Mouse (Mus musculus) liver, adult 2 months (tissue): ENCODE measurements around the gene Gm49322. TPM values are rescaled to one million over a fixed set of nuclear protein-coding genes. Genes with fewer than 3 reads are reported as not detected.

Source experiments
- DNase-seq: peaks from one replicate; pipeline ENCODE4 v3.0.0-alpha.2; 2011; ENCODE audit warnings: low read depth, low spot score; ENCODE audit errors: extremely low read depth
- H3K27ac ChIP-seq: fragments of 200-500 bp; replicated peaks from 2 replicates; pipeline ENCODE4 v1.5.1; 2012; ENCODE audit warnings: low read depth, mild to moderate bottlenecking, control low read depth, inconsistent platforms, low read length; ENCODE audit not compliant: insufficient read depth
- H3K27me3 ChIP-seq: fragments of 200-500 bp; 2 replicates; pipeline ENCODE4 v1.6.1; 2012; ENCODE audit warnings: mild to moderate bottlenecking, moderate library complexity, low read length, inconsistent platforms; ENCODE audit not compliant: control insufficient read depth, insufficient read depth
- H3K36me3 ChIP-seq: fragments of 200-500 bp; 2 replicates; pipeline ENCODE4 v1.6.1; 2012; ENCODE audit warnings: low read length, inconsistent platforms; ENCODE audit not compliant: control insufficient read depth, insufficient read depth
- H3K4me1 ChIP-seq: fragments of 200-500 bp; 2 replicates; pipeline ENCODE4 v1.6.1; 2011; ENCODE audit warnings: low read length; ENCODE audit not compliant: control insufficient read depth, insufficient read depth
- H3K4me3 ChIP-seq: fragments of 200-500 bp; 2 replicates; pipeline ENCODE4 v1.5.1; 2011; ENCODE audit warnings: low read depth, mild to moderate bottlenecking, control low read depth, low read length, moderate library complexity; ENCODE audit not compliant: insufficient read depth
- H3K79me2 ChIP-seq: fragments of 200-500 bp; 2 replicates; pipeline ENCODE4 v1.6.1; 2012; ENCODE audit warnings: inconsistent platforms, mild to moderate bottlenecking, low read length, moderate library complexity; ENCODE audit not compliant: control insufficient read depth, insufficient read depth
- H3K9ac ChIP-seq: fragments of 200-500 bp; 2 replicates; pipeline ENCODE4 v1.6.1; 2012; ENCODE audit warnings: low read depth, mild to moderate bottlenecking, control low read depth, inconsistent platforms, low read length
- CTCF ChIP-seq: fragments of 200-500 bp; IDR thresholded peaks from 2 replicates; pipeline ENCODE4 v1.5.1; 2011; ENCODE audit warnings: low read depth, low read length, control low read depth
- POLR2A ChIP-seq: fragments of 200-500 bp; IDR thresholded peaks from 2 replicates; pipeline ENCODE4 v1.6.1; 2011; ENCODE audit warnings: low read length, control low read depth; ENCODE audit not compliant: insufficient read depth; ENCODE audit errors: extremely low read depth
- WGBS: fragments of 180-500 bp; shearing (Covaris S2); methylation state at CpG from one replicate; pipeline ENCODE4 v1.1.7; 2018; 5-methylcytosine and 5-hydroxymethylcytosine counted together
- polyA plus RNA-seq: library from polyadenylated mRNA; depleted of rRNA; stranded (reverse); fragments of >200 nt; gene quantifications from 2 replicates; pipeline ENCODE4 v1.2.3, GENCODE M21; 2012
- total RNA-seq: library from RNA; depleted of rRNA; stranded (reverse); fragments of >200 nt; gene quantifications from 2 replicates; pipeline ENCODE4 v1.2.3, GENCODE M21; 2014

Gene Gm49322
- total and polyA plus RNA-seq, 2 experiments = 0.28 to 0.70 TPM

GRCm38 (mm10) chr10:80566375-80567092 lies 39.3 kb upstream of the Gm49322 start:
- TF ChIP-seq POLR2A = no peak
- TF ChIP-seq CTCF = peak; percentile 98
- H3K27ac ChIP-seq = no peak overlapping the region
- WGBS = 35% methylated on average over 17 of the region's 17 CpGs
- no peak overlapping the region for H3K9ac ChIP-seq
- H3K79me2 ChIP-seq = peaks cover 2% of the 10 kb centered on the region; the same call in 1 of the 2 replicates
- H3K4me3 ChIP-seq = no peak overlapping the region
- H3K27me3 ChIP-seq = no peaks in the 10 kb centered on the region
- peaks cover 2% of the 10 kb centered on the region for H3K4me1 ChIP-seq
- peak; percentile 41 for DNase-seq
- H3K36me3 ChIP-seq = no peaks in the 10 kb centered on the region

- H3K79me2 ChIP-seq = peaks cover 6% of the 10 kb centered on the region; the same call in 1 of the 2 replicates
- H3K27ac ChIP-seq = no peak overlapping the region
- H3K36me3 ChIP-seq = no peaks in the 10 kb centered on the region
- no peak overlapping the region for H3K4me3 ChIP-seq
- no peak for DNase-seq
- WGBS = 95% methylated on average over 29 of the region's 29 CpGs
- TF ChIP-seq CTCF (no peak), POLR2A (no peak)
- no peaks in the 10 kb centered on the region; the same call in 1 of the 2 replicates for H3K4me1 ChIP-seq
- no peak overlapping the region for H3K9ac ChIP-seq
- H3K27me3 ChIP-seq = no peaks in the 10 kb centered on the region
Measured at GRCm38 (mm10) chr10:80568876-80569275, 36.9 kb upstream of the Gm49322 start.

- WGBS = 13% methylated on average over 10 of the region's 10 CpGs
- Histone ChIP-seq H3K36me3 (no peaks in the 10 kb centered on the region), H3K27ac (peak overlapping the region; percentile 51), H3K27me3 (no peaks in the 10 kb centered on the region), H3K4me1 (no peaks in the 10 kb centered on the region; the same call in 1 of the 2 replicates), H3K4me3 (peak overlapping the region; percentile 36), H3K9ac (peak overlapping the region; percentile 55), H3K79me2 (peaks cover 6% of the 10 kb centered on the region; the same call in 1 of the 2 replicates)
- no peak for TF ChIP-seq POLR2A
- TF ChIP-seq CTCF = no peak
- peak; percentile 85 for DNase-seq
Measured at GRCm38 (mm10) chr10:80569664-80570066, 36.2 kb upstream of the Gm49322 start.

GRCm38 (mm10) chr10:80570419-80570818 lies 35.4 kb upstream of the Gm49322 start:
- no peaks in the 10 kb centered on the region; the same call in 1 of the 2 replicates for H3K4me1 ChIP-seq
- 80% methylated on average over 10 of the region's 10 CpGs for WGBS
- H3K4me3 ChIP-seq = no peak overlapping the region
- H3K79me2 ChIP-seq = peaks cover 9% of the 10 kb centered on the region; the same call in 1 of the 2 replicates
- H3K27ac ChIP-seq = peak overlapping the region; percentile 51; the same call in 1 of the 2 replicates
- H3K9ac ChIP-seq = no peak overlapping the region
- no peak for TF ChIP-seq CTCF
- no peak for TF ChIP-seq POLR2A
- no peaks in the 10 kb centered on the region for H3K36me3 ChIP-seq
- no peak for DNase-seq
- no peaks in the 10 kb centered on the region for H3K27me3 ChIP-seq

GRCm38 (mm10) chr10:80570871-80571836 lies 34.7 kb upstream of the Gm49322 start:
- H3K27ac ChIP-seq = no peak overlapping the region
- H3K36me3 ChIP-seq = no peaks in the 10 kb centered on the region
- no peak for DNase-seq
- no peak for TF ChIP-seq POLR2A
- no peak for TF ChIP-seq CTCF
- peaks cover 16% of the 10 kb centered on the region for H3K79me2 ChIP-seq
- H3K9ac ChIP-seq = no peak overlapping the region
- no peak overlapping the region for H3K4me3 ChIP-seq
- H3K4me1 ChIP-seq = peaks cover 3% of the 10 kb centered on the region
- WGBS = 65% methylated on average over 30 of the region's 30 CpGs
- no peaks in the 10 kb centered on the region for H3K27me3 ChIP-seq
